Mouse (Mus musculus) midbrain, embryonic 16.5 days (tissue): ENCODE results near the gene Cenph. TPM values are rescaled to one million over a fixed set of nuclear protein-coding genes. Genes with fewer than 3 reads are reported as not detected.

Experiments used
- ATAC-seq: fragments of 200-750 bp; cut with Nextera tagmentation; 2 replicates; pipeline ENCODE4 v1.8.0; 2017; ENCODE audit warnings: moderate TSS enrichment
- H3K27ac ChIP-seq: fragments of 300-500 bp; sonication (generic); 2 replicates; pipeline ENCODE4 v1.5.1; 2014; ENCODE audit warnings: mild to moderate bottlenecking, low read length, mixed read lengths
- H3K27me3 ChIP-seq: fragments of 300-500 bp; sonication (generic); 2 replicates; pipeline ENCODE4 v1.6.1; 2014; ENCODE audit warnings: low read depth, low read length, mixed read lengths; ENCODE audit not compliant: control insufficient read depth, insufficient read depth
- H3K36me3 ChIP-seq: fragments of 300-500 bp; sonication (generic); 2 replicates; pipeline ENCODE4 v1.6.1; 2014; ENCODE audit warnings: mild to moderate bottlenecking, low read length, moderate library complexity, mixed read lengths; ENCODE audit not compliant: control insufficient read depth, insufficient read depth
- H3K4me1 ChIP-seq: fragments of 300-500 bp; sonication (generic); 2 replicates; pipeline ENCODE4 v1.6.1; 2014; ENCODE audit warnings: mild to moderate bottlenecking, low read length, mixed read lengths; ENCODE audit not compliant: control insufficient read depth, insufficient read depth
- H3K4me2 ChIP-seq: fragments of 300-500 bp; sonication (generic); 2 replicates; pipeline ENCODE4 v1.6.1; 2014; ENCODE audit warnings: mild to moderate bottlenecking, low read length, mixed read lengths
- H3K4me3 ChIP-seq: fragments of 300-500 bp; sonication (generic); 2 replicates; pipeline ENCODE4 v1.5.1; 2014; ENCODE audit warnings: low read depth, mild to moderate bottlenecking, low read length, moderate library complexity, mixed read lengths
- H3K9ac ChIP-seq: fragments of 300-500 bp; sonication (generic); 2 replicates; pipeline ENCODE4 v1.6.1; 2014; ENCODE audit warnings: low read depth, low read length, mixed read lengths
- H3K9me3 ChIP-seq: fragments of 300-500 bp; sonication (generic); replicated peaks from 2 replicates; pipeline ENCODE4 v1.6.1; 2014; ENCODE audit warnings: mild to moderate bottlenecking, low read length, mixed read lengths; ENCODE audit not compliant: control insufficient read depth, poor library complexity, severe bottlenecking
- WGBS: fragments of 180-500 bp; shearing (Covaris S2); extraction: QIAGEN DNeasy Blood & Tissue Kit; methylation state at CpG from one replicate; pipeline ENCODE4 v1.1.7; 2014; 5-methylcytosine and 5-hydroxymethylcytosine counted together
- polyA plus RNA-seq: library from polyadenylated mRNA; unstranded; fragments of >200 nt; fragmentation: Nextera tagmentation; extraction: Ambion mirVana; gene quantifications from 2 replicates; pipeline ENCODE4 v1.2.1, GENCODE M21; 2015

Gene Cenph
- polyA plus RNA-seq, 1 experiment from 2014 or later = 5.1 TPM

GRCm38 (mm10) chr13:100715467-100715866, 60.2 kb downstream of the Cenph start:
- 92% methylated on average over 6 of the region's 6 CpGs for WGBS
- Histone ChIP-seq H3K4me1 (no peaks in the 10 kb centered on the region), H3K27ac (no peak overlapping the region), H3K9ac (no peak overlapping the region), H3K4me3 (no peak overlapping the region), H3K36me3 (peaks cover 38% of the 10 kb centered on the region), H3K27me3 (no peaks in the 10 kb centered on the region), H3K4me2 (no peak overlapping the region), H3K9me3 (no peaks in the 10 kb centered on the region)
- no peak for ATAC-seq

Other genes starting within 250 kb of the Cenph start
- 9.4 and 9.9 TPM in 2 replicates for gene Ocln, start 223.2 kb downstream of the Cenph start, polyA plus RNA-seq
- gene Marveld2, start 158.9 kb downstream of the Cenph start, polyA plus RNA-seq = 2.7 and 3.3 TPM in 2 replicates
- 307 and 315 TPM in 2 replicates for gene Ak6, start 124.9 kb downstream of the Cenph start, polyA plus RNA-seq
- gene Rad17, start 124.8 kb downstream of the Cenph start, polyA plus RNA-seq = 18.0 and 18.4 TPM in 2 replicates
- 30.4 and 36.6 TPM in 2 replicates for gene Taf9, start 124.3 kb downstream of the Cenph start, polyA plus RNA-seq
- gene Ccdc125, start 106.2 kb downstream of the Cenph start, polyA plus RNA-seq = 1.6 TPM in 2 replicates
- 39.3 and 42.0 TPM in 2 replicates for gene Cdk7, start 45.0 kb downstream of the Cenph start, polyA plus RNA-seq
- 116 and 130 TPM in 2 replicates for gene Mrps36, start 31.2 kb downstream of the Cenph start, polyA plus RNA-seq
- gene Ccnb1, start 10.7 kb upstream of the Cenph start, polyA plus RNA-seq = 22.2 and 31.0 TPM in 2 replicates
- 30.2 and 31.0 TPM in 2 replicates for gene Slc30a5, start 57.5 kb upstream of the Cenph start, polyA plus RNA-seq